Mouse (Mus musculus): ENCODE data around the gene Gm20388. TPM values are rescaled to one million over a fixed set of nuclear protein-coding genes. Genes with fewer than 3 reads are reported as not detected.

Gene Gm20388
- polyA plus RNA-seq, 1 experiment from 2014 or later: 7.4 TPM

DNA sequence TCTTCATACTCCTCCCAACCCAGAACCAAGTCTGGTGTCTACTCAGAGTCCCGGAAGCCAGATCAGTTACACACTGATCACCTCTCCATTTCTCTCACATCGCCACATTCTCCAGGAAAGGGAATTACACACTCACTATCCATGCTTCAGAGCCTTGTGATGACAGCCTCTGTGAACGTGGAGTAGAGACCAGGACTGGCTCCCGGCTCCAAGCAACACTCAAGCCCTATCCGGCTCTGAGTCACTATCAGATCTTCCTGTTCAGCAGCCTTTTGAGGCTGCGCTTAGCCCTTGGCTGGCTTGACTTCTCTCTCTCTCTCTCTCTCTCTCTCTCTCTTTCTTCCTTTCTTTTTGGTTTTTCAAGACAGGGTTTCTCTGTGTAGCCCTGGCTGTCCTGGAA lies 3962.7 kb downstream of the Gm20388 start:
- H3K27me3 ChIP-seq: no peaks in the 10 kb centered on the region
- H3K4me1 ChIP-seq: no peaks in the 10 kb centered on the region
- no peak overlapping the region for H3K9ac ChIP-seq
- H3K36me3 ChIP-seq: no peaks in the 10 kb centered on the region
- 66% methylated on average over 6 of the region's 6 CpGs for WGBS
- no peak for ATAC-seq (replicated peaks; ENCODE audit: low FRiP score)
- no peaks in the 10 kb centered on the region for H3K9me3 ChIP-seq (replicated peaks)
- no peak overlapping the region for H3K4me3 ChIP-seq (replicated peaks)
- no peak overlapping the region for H3K27ac ChIP-seq
- H3K4me2 ChIP-seq: no peak overlapping the region

DNA sequence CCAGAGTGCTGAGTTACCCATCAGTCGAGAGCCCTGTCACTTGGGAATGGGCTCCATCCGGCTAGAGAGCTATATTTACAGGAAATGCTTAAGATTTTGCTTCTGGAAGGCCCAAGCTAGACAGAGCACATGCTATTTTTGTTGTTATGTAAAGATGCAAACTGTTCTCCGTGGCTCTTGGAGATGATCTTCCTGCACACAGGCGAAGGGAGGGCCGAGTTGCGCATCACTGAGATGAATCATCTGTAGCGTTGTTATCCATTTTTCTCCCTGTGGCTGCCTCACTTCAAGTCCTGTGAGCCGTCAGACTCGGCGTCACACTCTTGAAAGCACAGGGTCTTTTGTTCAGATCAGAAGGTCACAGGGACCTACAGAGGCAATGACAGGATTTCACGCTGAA lies 3963.7 kb downstream of the Gm20388 start:
- H3K4me3 ChIP-seq (replicated peaks): no peak overlapping the region
- no peak overlapping the region for H3K4me2 ChIP-seq
- no peaks in the 10 kb centered on the region for H3K4me1 ChIP-seq
- H3K27me3 ChIP-seq: no peaks in the 10 kb centered on the region
- no peak for ATAC-seq (replicated peaks; ENCODE audit: low FRiP score)
- WGBS: 83% methylated on average over 11 of the region's 11 CpGs
- H3K36me3 ChIP-seq: no peaks in the 10 kb centered on the region
- H3K27ac ChIP-seq: no peak overlapping the region
- no peaks in the 10 kb centered on the region for H3K9me3 ChIP-seq (replicated peaks)
- H3K9ac ChIP-seq: no peak overlapping the region

DNA sequence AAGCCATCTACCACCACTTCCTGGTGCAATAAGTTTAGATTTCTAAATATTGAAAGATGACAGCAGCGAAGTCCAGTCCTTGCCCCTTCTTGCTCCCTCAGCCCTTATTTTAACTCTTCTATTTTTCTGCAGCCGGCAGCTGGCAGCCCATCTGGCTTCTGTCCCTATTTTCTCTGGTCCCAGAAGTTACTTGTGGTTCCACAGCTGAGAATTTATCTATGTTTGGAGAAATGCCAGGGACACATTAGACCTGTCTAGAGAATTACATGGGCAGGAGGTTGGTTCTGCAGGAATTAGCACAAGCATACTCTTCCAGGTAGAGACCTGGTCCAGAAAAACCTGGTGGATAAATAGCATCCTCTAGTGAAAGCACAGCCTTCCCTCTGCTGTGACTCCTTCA lies 3967.2 kb downstream of the Gm20388 start:
- Histone ChIP-seq H3K27ac (no peak overlapping the region), H3K36me3 (no peaks in the 10 kb centered on the region), H3K9me3 (replicated peaks) (no peaks in the 10 kb centered on the region), H3K9ac (no peak overlapping the region), H3K4me3 (replicated peaks) (no peak overlapping the region), H3K27me3 (no peaks in the 10 kb centered on the region; the same call in 1 of the 2 replicates), H3K4me2 (no peak overlapping the region), H3K4me1 (no peaks in the 10 kb centered on the region)
- no peak for ATAC-seq (replicated peaks; ENCODE audit: low FRiP score)
- 62% methylated on average over 2 of the region's 2 CpGs for WGBS

DNA sequence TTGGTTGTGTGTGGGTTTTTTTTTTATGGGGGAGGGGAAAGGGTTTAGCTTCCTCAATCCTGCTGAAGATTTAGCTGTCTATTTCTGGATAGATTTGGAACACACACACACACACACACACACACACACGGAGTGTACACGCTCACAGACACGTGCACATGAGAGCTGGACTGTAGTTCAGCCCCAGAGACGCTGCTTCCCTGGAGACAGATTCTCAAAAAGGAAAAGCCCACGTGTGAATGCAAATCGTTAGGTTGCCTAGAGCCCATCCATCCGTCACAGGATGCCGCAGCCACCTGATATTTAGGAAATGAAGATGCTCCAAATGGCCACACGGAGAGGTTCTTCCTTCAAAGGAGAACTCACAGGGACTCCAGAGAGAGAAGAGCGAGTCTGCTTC lies 3969.6 kb downstream of the Gm20388 start:
- no peak overlapping the region for H3K4me2 ChIP-seq
- H3K9ac ChIP-seq: no peak overlapping the region
- no peaks in the 10 kb centered on the region; the same call in 1 of the 2 replicates for H3K4me1 ChIP-seq
- ATAC-seq (replicated peaks; ENCODE audit: low FRiP score): no peak
- H3K27ac ChIP-seq: no peak overlapping the region
- H3K27me3 ChIP-seq: peaks cover 19% of the 10 kb centered on the region
- no peak overlapping the region for H3K4me3 ChIP-seq (replicated peaks)
- no peaks in the 10 kb centered on the region for H3K9me3 ChIP-seq (replicated peaks)
- H3K36me3 ChIP-seq: no peaks in the 10 kb centered on the region
- WGBS: 67% methylated on average over 10 of the region's 10 CpGs

DNA sequence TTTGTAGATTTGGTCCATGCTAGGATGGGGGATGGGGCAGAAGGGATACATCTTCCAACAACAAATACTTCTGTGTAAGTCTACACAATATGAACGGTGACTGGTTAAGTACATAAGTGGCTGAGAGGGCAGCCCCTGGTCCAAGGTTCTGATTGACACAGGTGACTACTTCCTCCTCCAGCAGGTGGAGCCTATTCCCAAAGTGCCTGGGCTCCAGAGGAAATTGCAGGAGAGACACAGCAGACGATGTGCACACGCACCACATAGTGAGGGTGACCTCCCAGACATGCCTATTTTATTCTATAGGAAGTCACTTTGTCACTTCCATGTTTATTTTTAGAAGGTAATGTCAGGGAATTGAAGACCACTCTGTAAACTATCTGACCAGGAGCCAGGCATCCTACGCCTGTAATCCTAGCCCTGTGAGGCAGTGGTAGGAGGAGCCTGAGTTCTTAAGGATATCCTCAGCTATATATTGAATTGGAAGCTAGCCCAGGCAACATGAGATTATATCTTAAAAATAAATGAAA lies 3970.2 kb downstream of the Gm20388 start:
- Histone ChIP-seq H3K27ac (no peak overlapping the region), H3K9me3 (replicated peaks) (no peaks in the 10 kb centered on the region), H3K4me3 (replicated peaks) (no peak overlapping the region), H3K4me2 (no peak overlapping the region), H3K9ac (no peak overlapping the region), H3K4me1 (no peaks in the 10 kb centered on the region; the same call in 1 of the 2 replicates), H3K36me3 (no peaks in the 10 kb centered on the region), H3K27me3 (peaks cover 24% of the 10 kb centered on the region)
- 37% methylated on average over 4 of the region's 4 CpGs for WGBS
- no peak for ATAC-seq (replicated peaks; ENCODE audit: low FRiP score)

DNA sequence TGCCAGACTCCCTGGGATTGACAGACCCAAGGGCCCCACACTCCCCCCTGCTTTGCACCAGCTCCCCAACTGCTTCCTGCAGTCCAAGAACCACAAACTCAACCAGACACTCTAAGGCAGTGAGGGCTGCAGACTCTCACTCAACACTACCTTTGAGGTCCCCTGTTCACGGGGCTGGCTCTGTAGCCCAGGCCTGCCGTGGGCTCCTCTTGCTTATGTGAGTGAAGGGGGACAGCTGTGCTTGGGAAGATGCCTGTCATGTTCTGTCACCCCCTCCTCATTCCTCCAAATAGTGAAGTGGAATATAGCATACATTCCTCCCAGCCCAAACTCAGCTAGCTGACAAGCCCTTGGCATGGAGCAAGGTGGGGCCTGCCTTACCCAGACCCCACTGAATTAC lies 3971.8 kb downstream of the Gm20388 start:
- Histone ChIP-seq H3K4me3 (replicated peaks) (no peak overlapping the region), H3K9ac (no peak overlapping the region), H3K9me3 (replicated peaks) (no peaks in the 10 kb centered on the region), H3K27me3 (peaks cover 33% of the 10 kb centered on the region), H3K36me3 (no peaks in the 10 kb centered on the region), H3K27ac (no peak overlapping the region), H3K4me2 (no peak overlapping the region), H3K4me1 (no peaks in the 10 kb centered on the region; the same call in 1 of the 2 replicates)
- 66% methylated on average over 2 of the region's 2 CpGs for WGBS
- no peak for ATAC-seq (replicated peaks; ENCODE audit: low FRiP score)

DNA sequence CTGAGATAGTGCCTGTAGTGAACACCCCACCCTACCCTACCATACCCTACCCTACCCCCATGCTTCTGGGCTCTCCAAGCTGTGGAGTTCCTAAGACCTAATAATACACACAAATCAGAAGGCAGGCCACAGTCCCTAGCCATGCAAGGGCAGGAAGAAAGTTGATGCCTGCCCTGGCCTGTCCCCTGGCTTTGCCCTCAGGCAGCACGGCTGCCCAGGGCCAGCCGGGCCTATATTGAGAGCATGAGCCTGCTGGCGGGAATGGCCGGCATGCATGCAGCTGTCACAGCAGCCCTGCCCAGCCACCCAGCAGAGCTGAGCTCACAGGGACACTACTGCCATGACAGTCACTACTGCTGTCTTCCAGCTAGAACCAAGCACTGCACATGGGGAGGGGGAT lies 3972.5 kb downstream of the Gm20388 start:
- peaks cover 33% of the 10 kb centered on the region for H3K27me3 ChIP-seq
- no peak overlapping the region for H3K27ac ChIP-seq
- 72% methylated on average over 4 of the region's 4 CpGs for WGBS
- no peaks in the 10 kb centered on the region for H3K36me3 ChIP-seq
- no peak overlapping the region for H3K4me2 ChIP-seq
- no peaks in the 10 kb centered on the region; the same call in 1 of the 2 replicates for H3K4me1 ChIP-seq
- H3K9me3 ChIP-seq (replicated peaks): no peaks in the 10 kb centered on the region
- H3K9ac ChIP-seq: no peak overlapping the region
- ATAC-seq (replicated peaks; ENCODE audit: low FRiP score): no peak
- H3K4me3 ChIP-seq (replicated peaks): no peak overlapping the region

DNA sequence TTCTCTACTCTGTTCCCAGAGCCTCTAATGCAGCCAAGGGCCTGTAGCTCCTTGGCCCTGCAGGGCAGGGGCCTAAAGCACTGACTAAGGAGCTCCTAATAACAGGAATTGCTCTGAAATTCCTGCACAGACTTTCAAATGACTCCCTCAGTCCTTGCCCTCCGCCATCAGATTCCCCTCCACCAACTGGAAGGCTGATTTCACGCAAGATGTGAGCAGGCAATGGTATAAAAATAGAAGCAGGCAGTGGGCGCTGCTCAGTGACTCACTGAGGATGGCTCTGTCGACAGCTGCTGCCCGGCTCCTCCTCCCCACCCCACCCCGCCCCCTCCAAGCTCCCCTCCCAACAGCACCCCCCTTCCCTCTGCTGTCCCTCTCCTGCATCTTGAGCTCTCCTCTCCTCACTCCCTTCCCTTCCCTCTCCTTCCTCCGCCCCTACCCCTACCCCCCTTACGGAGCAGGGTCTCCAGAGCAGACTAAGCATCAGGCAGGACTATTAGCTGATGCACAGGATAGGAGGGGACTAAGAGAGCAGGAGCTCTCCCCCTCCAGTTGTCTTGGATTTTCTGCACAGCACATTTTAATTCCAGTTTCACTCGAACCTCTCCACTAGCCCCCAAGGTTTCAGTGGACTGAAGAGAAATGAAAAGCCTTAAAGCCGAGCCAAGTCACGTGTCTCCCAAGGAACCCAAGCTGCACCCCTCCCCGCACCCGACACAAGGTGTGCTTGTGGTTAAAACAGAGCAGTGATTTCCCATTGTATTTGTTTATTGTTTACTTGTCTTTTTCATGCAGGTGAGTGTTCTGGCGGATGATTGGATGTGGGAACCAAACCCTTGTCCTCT lies 3974.3 kb downstream of the Gm20388 start:
- no peak overlapping the region for H3K27ac ChIP-seq
- no peaks in the 10 kb centered on the region for H3K36me3 ChIP-seq
- no peak overlapping the region for H3K4me2 ChIP-seq
- no peaks in the 10 kb centered on the region for H3K9me3 ChIP-seq (replicated peaks)
- no peak overlapping the region for H3K9ac ChIP-seq
- no peak overlapping the region for H3K4me3 ChIP-seq (replicated peaks)
- peaks cover 37% of the 10 kb centered on the region for H3K27me3 ChIP-seq
- WGBS: 7% methylated on average over 14 of the region's 14 CpGs
- H3K4me1 ChIP-seq: no peaks in the 10 kb centered on the region; the same call in 1 of the 2 replicates
- ATAC-seq (replicated peaks; ENCODE audit: low FRiP score): peak; percentile 29; the same call in 1 of the 2 replicates

DNA sequence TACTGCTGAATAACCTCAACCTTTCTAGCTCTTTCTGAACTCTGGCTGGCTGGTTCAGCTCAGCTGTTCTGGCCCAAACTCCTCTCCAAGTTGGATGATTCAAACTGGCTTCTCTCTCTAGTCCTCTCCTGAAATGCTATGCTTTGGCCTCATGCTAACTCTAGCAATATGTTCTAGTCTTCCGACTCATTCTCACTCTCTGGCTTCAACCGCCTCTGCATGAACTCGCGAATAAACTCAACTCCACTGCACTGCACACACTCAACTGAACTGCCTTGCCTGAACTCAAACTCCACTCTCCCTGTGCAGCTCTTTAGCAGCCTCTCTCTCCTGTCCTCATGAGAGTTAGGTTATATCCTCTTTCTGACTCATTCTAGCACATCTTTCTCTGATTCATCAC lies 3976.5 kb downstream of the Gm20388 start:
- no peaks in the 10 kb centered on the region for H3K9me3 ChIP-seq (replicated peaks)
- H3K4me1 ChIP-seq: peaks cover 8% of the 10 kb centered on the region
- ATAC-seq (replicated peaks; ENCODE audit: low FRiP score): no peak
- no peak overlapping the region for H3K27ac ChIP-seq
- no peak overlapping the region for H3K9ac ChIP-seq
- no peak overlapping the region for H3K4me3 ChIP-seq (replicated peaks)
- no peak overlapping the region for H3K4me2 ChIP-seq
- H3K36me3 ChIP-seq: no peaks in the 10 kb centered on the region
- 95% methylated on average over 4 of the region's 4 CpGs for WGBS
- H3K27me3 ChIP-seq: peaks cover 59% of the 10 kb centered on the region

DNA sequence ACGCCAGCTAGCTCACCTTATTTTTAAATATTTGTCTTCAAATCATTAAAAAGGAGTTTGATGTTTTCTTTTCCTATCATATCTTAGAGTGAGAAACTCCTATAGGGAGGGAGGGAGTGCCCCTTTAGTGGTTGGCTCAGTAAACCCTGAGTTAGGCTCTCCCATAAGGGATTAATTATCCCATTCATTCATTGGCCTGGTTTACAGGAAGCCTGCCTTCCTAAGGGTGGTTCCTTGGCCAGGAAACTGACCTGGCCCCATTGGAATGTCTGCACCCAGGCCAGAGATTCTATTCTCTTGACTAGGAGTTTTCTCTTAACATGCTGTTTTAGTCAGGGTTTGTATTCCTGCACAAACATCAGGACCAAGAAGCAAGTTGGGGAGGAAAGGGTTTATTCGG lies 3977.3 kb downstream of the Gm20388 start:
- H3K27me3 ChIP-seq: peaks cover 67% of the 10 kb centered on the region
- H3K4me3 ChIP-seq (replicated peaks): no peak overlapping the region
- no peak overlapping the region for H3K4me2 ChIP-seq
- no peak overlapping the region for H3K9ac ChIP-seq
- no peak overlapping the region for H3K27ac ChIP-seq
- ATAC-seq (replicated peaks; ENCODE audit: low FRiP score): no peak
- H3K9me3 ChIP-seq (replicated peaks): no peaks in the 10 kb centered on the region
- no peaks in the 10 kb centered on the region for H3K36me3 ChIP-seq
- peaks cover 12% of the 10 kb centered on the region for H3K4me1 ChIP-seq
- WGBS: 86% methylated on average over 2 of the region's 2 CpGs

DNA sequence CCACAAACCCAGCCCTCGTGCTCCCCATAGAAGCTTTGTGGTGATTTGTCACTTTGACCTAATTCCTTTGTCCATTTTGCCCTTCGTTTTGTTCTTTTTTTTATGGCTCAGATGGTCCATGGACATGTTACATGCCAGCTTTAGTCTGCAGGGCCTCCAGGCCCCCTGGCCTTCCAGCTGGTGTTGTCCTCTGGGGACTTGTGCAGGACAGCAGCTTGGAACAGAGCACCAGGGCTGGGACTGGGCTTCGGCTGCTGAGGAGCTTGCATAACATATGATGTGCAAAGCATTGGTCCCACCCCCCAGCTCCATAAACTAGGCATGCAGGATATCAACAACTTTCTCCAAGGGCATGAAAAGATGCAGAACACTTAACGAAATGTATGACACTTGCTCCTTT lies 3979.2 kb downstream of the Gm20388 start:
- H3K27ac ChIP-seq: no peak overlapping the region
- ATAC-seq (replicated peaks; ENCODE audit: low FRiP score): no peak
- no peak overlapping the region for H3K4me2 ChIP-seq
- H3K9ac ChIP-seq: no peak overlapping the region
- H3K4me1 ChIP-seq: peaks cover 12% of the 10 kb centered on the region
- no peaks in the 10 kb centered on the region for H3K36me3 ChIP-seq
- peaks cover 69% of the 10 kb centered on the region for H3K27me3 ChIP-seq
- H3K9me3 ChIP-seq (replicated peaks): no peaks in the 10 kb centered on the region
- WGBS: 68% methylated on average over 4 of the region's 4 CpGs
- H3K4me3 ChIP-seq (replicated peaks): no peak overlapping the region

DNA sequence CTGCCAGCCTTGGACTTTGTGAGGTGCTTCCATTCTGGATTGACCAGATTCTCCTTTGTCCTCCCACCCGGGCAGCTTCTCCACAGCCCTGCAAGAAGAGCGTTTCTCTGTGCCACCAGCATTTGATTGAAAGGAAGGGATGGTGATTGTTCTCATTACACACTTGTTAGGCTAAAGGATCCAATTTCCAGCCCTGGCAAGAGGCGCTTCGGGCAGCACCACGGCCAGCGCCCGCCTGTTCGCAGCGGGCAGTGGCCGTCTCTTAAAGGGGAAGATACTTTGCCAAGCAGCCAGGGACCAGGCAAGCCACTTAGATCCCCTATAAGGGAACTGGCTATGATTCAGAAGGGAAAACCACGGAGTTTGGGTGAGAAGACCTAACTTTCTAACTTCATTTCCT lies 3980.6 kb downstream of the Gm20388 start:
- ATAC-seq (replicated peaks; ENCODE audit: low FRiP score): no peak
- H3K9ac ChIP-seq: no peak overlapping the region
- H3K9me3 ChIP-seq (replicated peaks): no peaks in the 10 kb centered on the region
- WGBS: 1% methylated on average over 11 of the region's 11 CpGs
- no peak overlapping the region for H3K27ac ChIP-seq
- H3K4me2 ChIP-seq: peak overlapping the region; percentile 42; the same call in 1 of the 2 replicates
- H3K4me1 ChIP-seq: peaks cover 12% of the 10 kb centered on the region
- 0 out of 2 replicates have a peak overlapping the region, but pooled peaks have one; percentile 18 for H3K4me3 ChIP-seq (replicated peaks)
- H3K27me3 ChIP-seq: peaks cover 72% of the 10 kb centered on the region
- H3K36me3 ChIP-seq: no peaks in the 10 kb centered on the region
